Mouse (Mus musculus) gastrocnemius, adult 2 months (tissue): Measurements from ENCODE around the gene Zcchc10. TPM values are rescaled to one million over a fixed set of nuclear protein-coding genes. Genes with fewer than 3 reads are reported as not detected.
"Not testable (repeated sequence)": the region's sequence is repeated elsewhere in the genome, so short reads cannot be mapped to it uniquely, and the experiment has no call there.

Experiments used
- DNase-seq: peaks from one replicate; pipeline ENCODE4 v3.0.0; 2022
- H3K27ac ChIP-seq: fragments of 200-600 bp; 2 replicates; pipeline ENCODE4 v1.8.1; 2022; ENCODE audit warnings: mild to moderate bottlenecking
- H3K4me3 ChIP-seq: fragments of 200-600 bp; 2 replicates; pipeline ENCODE4 v1.8.1; 2022; ENCODE audit warnings: mild to moderate bottlenecking, moderate library complexity
- CTCF ChIP-seq: fragments of 200-600 bp; IDR thresholded peaks from 2 replicates; pipeline ENCODE4 v1.8.1; 2022; ENCODE audit warnings: antibody characterized with exemption, mild to moderate bottlenecking, moderate library complexity
- intact Hi-C: fragments of 180-260 bp; cut with DNase I; formaldehyde crosslinking; loops from one replicate; pipeline ENCODE4 v1.15.1; 2025
- total RNA-seq, 2 experiments: library from RNA; stranded (reverse); gene quantifications; 2 replicates each; pipeline ENCODE4 v1.2.3; 2021

Zcchc10 gene
- total RNA-seq, 2 experiments from 2014 or later = 5.5 to 9.4 TPM

DNA sequence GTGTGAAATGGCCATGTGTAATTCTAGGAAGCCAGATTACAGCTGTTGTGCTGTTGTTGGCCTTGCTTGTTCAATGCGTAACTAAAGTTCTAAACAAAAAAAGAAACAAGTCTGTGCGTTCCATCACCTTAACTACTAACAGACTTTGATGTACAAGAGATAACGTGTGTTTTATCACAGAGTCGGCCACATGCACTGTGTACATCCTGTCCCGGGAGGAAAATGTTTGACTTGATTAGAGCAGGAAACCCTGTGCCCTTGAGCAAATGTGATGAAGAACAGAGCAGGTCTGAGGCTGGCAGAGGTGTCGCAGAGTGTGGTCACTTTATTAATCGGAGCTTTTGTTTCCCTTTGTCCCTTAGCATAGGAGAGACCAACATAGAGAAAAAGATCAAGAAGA is 5.8 kb downstream of the Zcchc10 start:
- TF ChIP-seq CTCF = no peak
- intact Hi-C loops = no loop called here
- DNase-seq = no peak
- Histone ChIP-seq H3K27ac (no peak overlapping the region), H3K4me3 (no peak overlapping the region)

DNA sequence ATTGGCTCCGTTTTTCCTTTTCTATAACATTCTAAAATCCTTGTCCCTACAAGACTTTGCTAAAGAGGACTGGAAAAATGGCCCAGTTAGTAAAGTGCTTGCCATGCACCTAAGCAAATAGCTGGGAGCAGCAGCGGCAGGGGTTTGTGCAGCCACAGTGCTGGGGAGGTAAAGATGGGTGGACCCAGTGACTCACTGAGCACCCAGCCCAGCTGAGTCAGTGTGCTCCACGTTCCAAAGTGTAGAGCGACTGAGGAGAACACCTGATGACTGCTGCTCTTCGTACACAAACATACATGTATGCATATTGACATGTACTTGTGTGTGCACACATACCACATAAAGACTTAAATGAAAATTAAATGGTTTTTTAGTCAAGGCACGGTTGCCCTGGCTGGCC is 6.6 kb downstream of the Zcchc10 start:
- no peak for TF ChIP-seq CTCF
- intact Hi-C loops = no loop called here

DNA sequence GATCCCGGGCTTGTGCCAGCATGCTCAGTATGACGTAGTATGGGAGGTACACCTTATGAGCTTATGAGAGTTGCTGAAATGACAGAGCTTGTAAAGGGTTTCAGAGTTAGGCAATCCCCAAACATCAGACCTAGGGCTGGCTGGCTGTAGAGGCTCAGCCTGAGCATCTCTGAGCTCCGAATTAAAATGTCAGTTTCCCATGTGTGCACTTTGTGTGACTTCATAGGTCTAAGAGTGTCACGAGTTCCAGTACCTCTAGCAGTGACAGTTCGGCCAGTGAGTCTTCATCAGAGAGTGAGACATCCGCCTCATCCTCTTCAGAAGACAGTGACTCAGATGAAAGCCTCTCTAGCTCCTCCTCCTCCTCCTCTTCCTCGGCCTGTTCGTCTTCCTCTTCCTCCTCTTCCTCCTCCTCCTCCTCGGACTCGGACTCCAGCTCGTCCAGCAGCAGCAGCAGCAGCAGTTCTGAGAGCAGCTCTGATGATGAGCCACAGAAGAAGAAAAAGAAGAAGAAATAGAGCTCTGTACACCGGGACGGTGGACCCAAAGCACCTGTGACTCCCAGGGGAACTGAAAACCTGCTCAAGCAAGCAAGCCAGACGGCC is 7.7 kb downstream of the Zcchc10 start:
- intact Hi-C loops = no loop called here
- no peak for TF ChIP-seq CTCF
- Histone ChIP-seq H3K27ac (no peak overlapping the region), H3K4me3 (no peak overlapping the region)
- no peak for DNase-seq

More for the DNA sequence above, 6.6 kb downstream of the Zcchc10 start:
- no peak overlapping the region for H3K4me3 ChIP-seq
- DNase-seq = no peak
- H3K27ac ChIP-seq = no peak overlapping the region

DNA sequence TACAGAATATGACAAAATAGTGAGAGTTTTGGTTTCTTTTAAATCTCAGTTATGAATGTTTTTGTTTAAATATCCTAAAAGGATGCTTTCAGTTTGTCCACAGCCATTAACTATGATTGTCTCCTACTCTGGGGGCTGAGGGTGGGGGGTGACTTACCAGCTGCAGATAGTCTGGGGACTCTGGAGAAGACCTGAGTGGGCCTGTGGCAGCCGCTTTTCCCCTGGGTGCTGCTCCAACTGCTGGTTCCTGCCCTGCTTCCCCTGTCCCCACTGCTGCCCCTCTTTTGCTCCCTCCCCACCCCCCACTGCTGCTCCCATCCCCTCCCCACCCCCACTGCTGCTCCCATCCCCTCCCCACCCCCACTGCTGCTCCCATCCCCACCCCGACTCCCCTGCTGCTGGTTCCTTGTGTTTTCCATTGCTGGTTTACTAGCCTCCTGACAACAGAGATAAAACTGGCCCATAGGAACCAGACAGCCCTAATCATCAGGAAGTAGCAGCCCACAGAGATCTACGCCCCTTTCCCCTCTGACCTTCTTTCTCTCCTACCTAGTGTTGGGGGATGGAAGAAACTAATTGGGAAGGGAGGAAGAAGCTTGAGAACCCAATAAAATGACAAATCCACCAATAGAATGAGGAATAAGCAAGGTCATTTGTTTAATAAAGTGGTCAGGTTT is 11.2 kb downstream of the Zcchc10 start:
- Histone ChIP-seq H3K27ac (no peak overlapping the region), H3K4me3 (no peak overlapping the region)
- no peak for TF ChIP-seq CTCF
- DNase-seq = no peak
- intact Hi-C loops = no loop called here

DNA sequence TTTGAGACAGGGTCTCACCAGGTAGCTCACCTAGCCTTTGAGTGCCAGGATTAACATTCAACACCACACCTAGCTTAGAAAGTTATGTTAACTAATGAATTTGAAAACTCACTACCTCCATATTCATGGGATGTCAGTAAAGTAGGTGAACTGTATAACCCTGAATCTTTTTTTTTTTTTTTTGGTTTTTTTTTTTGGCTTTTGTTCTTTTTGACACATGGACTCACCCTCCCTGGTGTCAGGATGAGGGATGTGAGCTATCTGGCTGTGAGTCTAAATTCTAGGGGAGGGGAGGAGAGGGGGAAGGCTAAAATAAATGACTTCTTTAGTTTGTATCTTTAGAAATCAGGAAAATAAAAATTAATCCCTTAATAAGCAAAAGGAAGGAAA is 11.7 kb downstream of the Zcchc10 start:
- intact Hi-C loops = no loop called here
- DNase-seq = no peak
- no peak for TF ChIP-seq CTCF

DNA sequence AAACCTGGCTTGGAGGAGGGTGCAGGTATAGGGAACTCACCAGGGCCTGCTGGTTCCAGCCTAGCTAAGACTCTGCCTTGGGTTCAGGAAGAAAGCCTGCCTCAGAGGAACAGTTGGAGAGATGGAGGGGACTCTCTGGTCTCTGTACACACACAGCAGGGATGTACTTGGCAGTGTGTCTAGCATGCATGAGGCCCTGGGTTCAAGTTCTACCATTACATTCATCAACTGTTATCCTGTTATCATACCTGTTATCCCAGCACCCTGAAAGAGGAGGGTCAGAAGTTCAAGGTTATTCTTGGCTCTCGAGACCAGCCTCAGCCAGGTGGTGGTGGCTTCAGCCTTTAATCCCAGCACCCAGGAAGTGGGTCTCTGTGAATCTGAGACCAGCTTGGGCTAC is 12.4 kb downstream of the Zcchc10 start:
- TF ChIP-seq CTCF = no peak
- intact Hi-C loops = no loop called here
- Histone ChIP-seq H3K27ac (no peak overlapping the region), H3K4me3 (no peak overlapping the region)
- no peak for DNase-seq

More for the DNA sequence above, 11.7 kb downstream of the Zcchc10 start:
- no peak overlapping the region for H3K27ac ChIP-seq
- H3K4me3 ChIP-seq = no peak overlapping the region

DNA sequence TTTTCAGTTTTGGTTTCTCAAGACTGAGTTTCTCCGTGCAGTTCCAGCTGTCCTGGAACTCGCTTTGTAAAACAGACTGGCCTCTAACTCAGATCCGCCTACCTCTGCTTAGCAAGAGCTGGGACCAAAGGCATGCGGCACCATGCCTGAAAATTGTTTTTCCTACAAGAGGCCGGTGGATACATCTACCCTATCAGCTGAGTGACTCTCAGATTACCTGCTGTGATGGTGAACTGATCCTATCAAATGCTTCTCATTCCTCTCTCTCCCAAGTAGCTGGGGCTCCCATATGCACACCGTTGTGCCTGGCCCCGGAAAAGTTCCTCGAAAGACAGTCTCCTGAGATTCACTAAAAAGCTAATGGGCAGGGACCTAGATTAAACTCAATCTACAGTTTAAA is 13.2 kb downstream of the Zcchc10 start:
- no peak for TF ChIP-seq CTCF
- no peak for DNase-seq
- Histone ChIP-seq H3K4me3 (no peak overlapping the region), H3K27ac (no peak overlapping the region)
- intact Hi-C loops = no loop called here

DNA sequence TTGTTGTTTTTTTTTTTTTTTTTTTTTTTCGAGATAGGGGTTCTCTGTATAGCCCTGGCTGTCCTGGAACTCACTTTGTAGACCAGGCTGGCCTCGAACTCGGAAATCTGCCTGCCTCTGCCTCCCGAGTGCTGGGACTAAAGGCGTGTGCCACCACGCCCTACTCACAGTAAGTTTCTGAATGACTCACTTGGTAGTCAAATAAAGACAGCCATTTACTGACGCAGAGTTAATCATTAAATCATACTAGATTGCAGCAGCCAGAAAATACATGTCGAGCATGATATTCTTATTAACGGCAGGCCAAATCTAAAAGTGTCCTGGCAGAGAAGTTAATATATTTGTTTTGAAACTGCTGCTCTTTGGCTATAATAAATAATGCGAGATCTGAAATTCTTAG is 16.5 kb downstream of the Zcchc10 start:
- H3K4me3 ChIP-seq, DNase-seq, intact Hi-C loops, H3K27ac ChIP-seq: not testable (repeated sequence)

DNA sequence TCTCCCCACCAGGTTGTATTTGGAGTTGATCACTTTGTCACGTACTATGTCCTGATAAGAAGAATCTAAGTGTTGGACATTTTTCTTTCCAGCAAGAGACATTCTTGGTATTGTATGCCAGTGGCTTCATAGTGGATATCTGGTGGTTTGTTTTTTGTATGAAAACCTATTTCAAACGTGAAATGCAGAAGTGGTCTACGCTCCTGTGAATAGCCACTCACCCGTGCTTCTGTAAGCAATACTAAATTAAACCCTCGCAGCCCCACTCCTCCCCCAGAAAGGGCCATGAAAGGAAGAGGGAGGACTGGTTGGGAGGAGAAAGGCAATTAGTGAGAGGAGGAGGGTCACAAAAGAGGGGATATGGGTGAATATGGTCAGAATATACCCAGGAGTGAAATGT is 18.2 kb downstream of the Zcchc10 start:
- Histone ChIP-seq H3K4me3 (no peak overlapping the region), H3K27ac (no peak overlapping the region)
- no peak for TF ChIP-seq CTCF
- intact Hi-C loops = no loop called here
- no peak for DNase-seq

DNA sequence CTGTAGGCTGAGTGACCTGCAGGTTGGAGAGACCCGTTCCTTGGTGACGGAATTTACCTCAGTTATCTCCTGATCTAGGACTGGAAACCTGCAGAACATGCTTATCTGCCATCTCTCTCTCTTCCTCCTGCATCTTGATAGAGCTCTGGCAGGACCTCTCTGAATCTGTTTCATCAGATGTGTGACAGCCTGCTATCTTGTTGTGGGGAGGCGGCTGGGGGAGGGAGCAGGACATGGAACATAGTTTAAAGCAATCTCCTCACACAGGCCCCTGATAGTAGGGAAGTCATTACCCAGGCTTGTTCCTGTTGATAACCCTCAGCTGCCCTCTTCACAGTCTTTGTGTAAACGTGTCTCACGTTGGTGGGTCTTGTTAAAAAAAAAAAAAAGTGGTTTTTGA is 20.8 kb downstream of the Zcchc10 start:
- DNase-seq = no peak
- intact Hi-C loops = loop anchor here (5.0 kb wide), 1 partner anchor 33 kb away; no protein-coding TSS in a partner anchor
- Histone ChIP-seq H3K4me3 (no peak overlapping the region), H3K27ac (no peak overlapping the region)
- no peak for TF ChIP-seq CTCF

DNA sequence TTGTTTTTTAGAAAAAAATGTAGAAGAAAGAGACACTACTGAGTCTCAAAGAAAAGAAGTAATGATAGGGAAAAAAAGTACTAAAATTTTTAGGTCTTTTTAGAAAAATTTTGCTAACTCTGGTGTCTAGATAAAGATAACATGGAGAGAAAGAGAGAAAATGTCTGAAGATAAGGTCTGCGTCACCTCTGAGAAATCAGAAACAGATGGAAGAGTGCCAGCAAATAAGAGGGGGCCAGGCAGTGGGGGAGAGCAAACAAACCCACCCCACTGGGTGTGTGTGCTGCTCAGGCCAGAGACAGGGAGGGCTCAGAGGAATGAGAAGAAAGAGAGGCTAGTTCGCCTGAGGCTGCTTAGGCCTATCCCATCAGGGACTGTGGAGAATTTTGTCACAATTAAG is 21.3 kb downstream of the Zcchc10 start:
- DNase-seq = no peak
- intact Hi-C loops = loop anchor here (5.0 kb wide), 1 partner anchor 33 kb away; no protein-coding TSS in a partner anchor
- no peak overlapping the region for H3K4me3 ChIP-seq
- no peak for TF ChIP-seq CTCF
- H3K27ac ChIP-seq = no peak overlapping the region

DNA sequence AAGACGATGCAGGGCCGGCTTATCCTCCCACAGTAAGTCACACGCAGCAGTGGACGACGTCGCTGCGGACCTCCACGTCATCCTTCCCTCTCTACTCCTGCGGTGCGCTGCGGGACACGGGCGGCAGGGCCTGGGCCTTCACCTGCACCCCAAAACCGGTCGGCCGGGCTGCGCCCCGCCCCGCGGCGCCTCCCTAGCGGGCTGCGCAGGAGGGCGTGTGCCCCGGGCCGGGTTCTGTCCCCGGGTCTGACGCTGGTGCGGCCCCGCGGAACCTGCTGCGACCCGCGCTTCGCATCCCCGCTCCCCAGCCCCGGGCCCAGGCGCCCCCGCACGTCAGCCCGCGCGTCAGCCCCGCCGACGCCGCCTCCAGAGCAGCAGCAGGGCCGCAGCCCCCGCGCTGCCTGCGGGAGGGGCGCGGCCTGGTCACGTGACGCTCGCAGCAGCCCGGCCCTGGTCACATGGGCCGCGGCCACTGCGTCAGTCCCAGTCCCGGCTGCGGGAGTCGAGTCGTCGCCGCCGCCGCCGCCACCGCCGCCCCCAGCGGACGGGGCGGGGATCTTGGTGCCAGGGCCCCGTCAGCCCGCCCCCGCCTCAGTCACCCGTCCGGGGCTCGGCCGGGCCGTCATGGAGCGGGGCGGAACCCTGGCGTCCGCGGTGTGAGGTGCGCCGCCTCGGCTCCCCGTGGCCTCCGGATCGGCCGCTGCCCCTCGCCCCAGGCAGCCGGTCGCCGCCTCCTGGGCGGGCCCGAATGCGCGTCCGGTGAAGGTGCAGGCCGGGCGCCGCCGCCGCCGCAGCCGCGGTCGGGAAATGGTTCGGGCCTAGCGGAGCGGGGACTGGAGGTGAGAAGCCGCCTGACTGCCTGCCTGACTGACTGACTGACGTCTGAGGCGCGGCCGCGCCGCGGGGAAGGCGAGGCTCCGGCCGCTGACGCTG is 26.1 kb downstream of the Zcchc10 start, which contains the start of gene Aff4:
Aff4 (plus strand) TSS at position 543 of the 933 bp plus-strand sequence.
- intact Hi-C loops = loop anchor here (2.0 kb wide), 1 partner anchor 52 kb away; no protein-coding TSS in a partner anchor
- peak; percentile 24; the same call in 1 of the 2 replicates for TF ChIP-seq CTCF
- H3K4me3 ChIP-seq = peak within 1 kb of the TSS; percentile 85
- peak; percentile 95 for DNase-seq
- peak within 1 kb of the TSS; percentile 99 for H3K27ac ChIP-seq
